Mouse (Mus musculus): ENCODE data around the gene Rtl8a.
"Not testable (repeated sequence)": the region's sequence is repeated elsewhere in the genome, so short reads cannot be mapped to it uniquely, and the experiment has no call there.

The Rtl8a gene

DNA sequence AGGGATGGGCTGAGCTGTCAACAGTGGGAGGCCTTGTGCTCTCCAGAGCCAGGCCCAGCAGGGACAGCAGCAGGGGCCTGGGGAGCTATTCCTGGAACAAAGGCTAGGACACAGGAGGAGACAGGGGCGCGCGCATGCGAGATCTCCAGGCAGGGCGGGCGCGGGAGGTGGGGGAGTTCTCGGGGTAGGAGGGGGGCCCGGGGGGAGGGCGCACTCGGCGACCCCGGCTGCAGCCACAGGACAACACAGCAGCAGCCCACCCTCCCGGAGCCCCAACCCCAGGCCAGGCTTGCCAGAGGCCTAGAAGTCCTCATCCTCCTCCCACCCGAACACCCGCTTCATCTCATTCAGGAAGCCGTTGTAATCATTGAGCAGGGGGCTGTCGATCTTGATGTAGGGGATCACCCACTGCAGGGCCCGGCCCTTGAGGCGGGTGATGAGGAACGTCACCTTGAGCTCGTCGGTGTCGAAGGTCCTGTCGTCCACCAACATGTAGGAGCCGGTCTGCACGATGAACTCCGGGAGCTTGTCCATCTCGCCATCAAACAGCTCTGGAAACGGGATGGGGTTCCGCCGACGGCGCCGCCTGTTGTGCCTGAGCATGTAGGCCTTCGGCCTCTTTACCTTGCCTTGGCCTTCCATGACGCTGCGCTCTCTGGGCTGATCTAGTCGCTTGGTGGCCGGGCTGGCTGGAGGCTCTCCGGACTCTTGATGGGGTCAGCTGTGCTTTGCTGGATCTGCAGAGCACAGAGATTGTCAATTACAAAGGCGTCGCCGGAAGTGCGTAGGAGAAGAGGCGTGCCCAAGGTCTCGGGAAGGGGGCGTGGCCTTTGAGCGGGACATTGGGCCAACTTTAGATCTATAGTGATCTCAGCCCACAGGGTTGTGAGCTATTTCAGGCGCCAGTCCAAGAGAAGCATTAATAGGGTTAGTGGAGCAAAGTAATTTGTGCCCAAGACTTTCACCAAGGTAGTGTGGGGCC is at the start of gene Rtl8a:
TSS of gene Rtl8a (minus strand) at position 703 of the 982 bp plus-strand sequence.
- peak; percentile 68 to 78 for DNase-seq

DNA sequence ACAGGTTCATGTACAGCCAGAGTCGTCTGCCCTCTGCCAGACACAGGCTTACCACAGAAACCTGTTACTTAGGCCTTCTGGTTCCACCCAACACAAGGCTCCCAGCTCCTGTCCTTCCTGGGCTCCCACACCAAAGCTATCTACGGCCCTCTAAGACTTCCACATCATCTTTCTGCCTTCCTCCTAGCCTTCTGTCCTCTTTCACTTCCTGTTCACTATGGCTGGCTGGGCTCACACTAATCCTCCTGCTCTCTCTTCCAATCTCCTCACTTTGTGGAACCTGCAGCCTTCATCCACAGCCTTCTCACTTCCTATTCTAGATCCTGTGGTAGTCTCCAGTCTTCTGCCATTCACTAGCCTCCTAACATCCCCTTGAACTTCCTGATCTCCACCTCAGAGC is 49.7 kb upstream of the Rtl8a start:
- no peak for DNase-seq

GRCm38 (mm10) chrX:53692065-53692464 is 48.6 kb upstream of the Rtl8a start:
- no peak for DNase-seq

DNA sequence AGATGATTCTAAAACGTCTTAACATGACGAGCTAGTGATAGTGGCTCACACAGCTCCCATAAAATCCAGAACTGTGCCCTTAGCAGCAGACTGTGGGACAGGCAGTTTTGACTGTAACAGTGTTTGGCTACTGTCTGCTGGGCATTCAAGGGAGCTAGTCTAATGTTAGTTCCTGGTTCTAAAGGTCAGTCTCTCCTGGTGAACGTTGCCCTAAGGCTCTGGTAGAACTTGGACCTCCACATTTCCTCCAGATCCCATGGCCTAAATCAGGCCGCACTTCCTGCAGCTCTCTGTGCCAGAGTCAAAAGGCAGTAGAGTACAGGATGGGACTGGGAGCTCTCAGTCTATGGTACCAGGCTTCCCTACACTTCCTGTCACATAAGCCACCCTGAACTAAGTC is 41.2 kb upstream of the Rtl8a start:
- DNase-seq = peak; percentile 39

DNA sequence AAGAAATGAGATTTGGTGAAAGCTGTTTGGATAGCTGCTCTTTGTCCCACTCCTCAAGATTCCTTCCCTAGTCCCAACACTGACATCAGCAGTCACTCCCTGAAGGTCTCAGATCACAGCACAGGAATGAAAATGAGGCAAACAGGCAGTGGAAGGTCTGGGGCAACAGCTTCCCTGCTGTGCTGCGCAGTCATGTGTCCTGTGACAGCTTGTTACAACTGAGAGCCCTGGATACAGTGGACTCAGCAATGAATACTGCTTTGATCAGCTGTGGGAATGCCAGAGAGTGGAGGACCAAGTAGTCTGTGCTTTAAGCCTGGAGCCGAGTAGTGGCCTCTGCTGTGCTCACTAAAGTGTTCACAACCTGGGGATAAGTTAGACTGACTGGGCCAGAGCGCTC is 39.2 kb upstream of the Rtl8a start:
- not testable (repeated sequence) for DNase-seq

- DNase-seq = peak; percentile 23 to 77
Measured at GRCm38 (mm10) chrX:53676943-53677342, 33.5 kb upstream of the Rtl8a start.

DNA sequence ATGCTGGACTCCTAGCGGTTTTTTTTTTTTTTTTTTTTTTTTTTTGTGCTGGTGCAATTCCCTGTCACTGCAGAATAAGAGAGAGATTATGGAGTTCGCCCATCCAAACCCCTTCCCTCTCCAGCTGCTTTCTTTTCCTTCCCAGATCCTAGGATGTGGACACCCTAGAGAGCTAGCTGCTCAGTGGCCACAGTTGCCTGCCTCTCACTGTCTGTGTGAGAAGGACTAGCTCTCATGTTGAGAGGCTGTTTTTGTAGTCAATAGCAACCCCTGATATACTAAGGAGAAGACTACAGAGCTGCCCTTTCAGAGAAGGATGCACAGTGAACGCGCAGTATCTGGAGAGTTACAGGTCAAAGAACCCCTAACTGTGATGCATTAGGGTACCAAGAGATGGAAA is 27.2 kb upstream of the Rtl8a start:
- not testable (repeated sequence) for DNase-seq

GRCm38 (mm10) chrX:53670294-53670693 is 26.8 kb upstream of the Rtl8a start, which contains the start of gene Rtl8b:
TSS of gene Rtl8b (minus strand) at chrX:53670408.
- DNase-seq = peak; percentile 73 to 79

DNA sequence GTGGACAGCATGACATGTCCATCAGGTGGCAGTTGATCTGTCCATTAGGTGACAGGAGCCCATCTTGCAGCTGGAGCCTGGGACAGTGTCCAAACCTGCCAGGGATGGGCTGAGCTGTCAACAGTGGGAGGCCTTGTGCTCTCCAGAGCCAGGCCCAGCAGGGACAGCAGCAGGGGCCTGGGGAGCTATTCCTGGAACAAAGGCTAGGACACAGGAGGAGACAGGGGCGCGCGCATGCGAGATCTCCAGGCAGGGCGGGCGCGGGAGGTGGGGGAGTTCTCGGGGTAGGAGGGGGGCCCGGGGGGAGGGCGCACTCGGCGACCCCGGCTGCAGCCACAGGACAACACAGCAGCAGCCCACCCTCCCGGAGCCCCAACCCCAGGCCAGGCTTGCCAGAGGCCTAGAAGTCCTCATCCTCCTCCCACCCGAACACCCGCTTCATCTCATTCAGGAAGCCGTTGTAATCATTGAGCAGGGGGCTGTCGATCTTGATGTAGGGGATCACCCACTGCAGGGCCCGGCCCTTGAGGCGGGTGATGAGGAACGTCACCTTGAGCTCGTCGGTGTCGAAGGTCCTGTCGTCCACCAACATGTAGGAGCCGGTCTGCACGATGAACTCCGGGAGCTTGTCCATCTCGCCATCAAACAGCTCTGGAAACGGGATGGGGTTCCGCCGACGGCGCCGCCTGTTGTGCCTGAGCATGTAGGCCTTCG is 26.2 kb upstream of the Rtl8a start:
- not testable (repeated sequence) for DNase-seq

- not testable (repeated sequence) for DNase-seq
Measured at GRCm38 (mm10) chrX:53652917-53653316, 9.4 kb upstream of the Rtl8a start.

- DNase-seq = no peak
Measured at GRCm38 (mm10) chrX:53645885-53646284, 2.4 kb upstream of the Rtl8a start.

DNA sequence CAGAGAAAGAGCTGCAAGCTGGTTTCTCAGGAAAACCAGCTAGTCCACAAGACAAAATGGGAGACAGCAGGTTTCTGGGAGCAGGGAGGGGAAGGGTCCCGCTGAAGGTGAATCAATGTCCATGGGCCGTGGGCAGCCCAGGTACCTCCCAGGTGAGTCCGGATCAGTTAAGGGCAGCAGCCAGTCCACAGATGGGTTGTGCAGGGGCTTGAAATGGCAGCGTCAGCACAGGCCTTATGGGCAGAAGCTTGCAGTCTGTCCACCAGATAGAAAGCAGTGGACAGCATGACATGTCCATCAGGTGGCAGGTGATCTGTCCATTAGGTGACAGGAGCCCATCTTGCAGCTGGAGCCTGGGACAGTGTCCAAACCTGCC is 890 bp downstream of the Rtl8a start:
- DNase-seq = not testable (repeated sequence)

- DNase-seq = not testable (repeated sequence)
Measured at GRCm38 (mm10) chrX:53638107-53638506, 5.4 kb downstream of the Rtl8a start.

DNA sequence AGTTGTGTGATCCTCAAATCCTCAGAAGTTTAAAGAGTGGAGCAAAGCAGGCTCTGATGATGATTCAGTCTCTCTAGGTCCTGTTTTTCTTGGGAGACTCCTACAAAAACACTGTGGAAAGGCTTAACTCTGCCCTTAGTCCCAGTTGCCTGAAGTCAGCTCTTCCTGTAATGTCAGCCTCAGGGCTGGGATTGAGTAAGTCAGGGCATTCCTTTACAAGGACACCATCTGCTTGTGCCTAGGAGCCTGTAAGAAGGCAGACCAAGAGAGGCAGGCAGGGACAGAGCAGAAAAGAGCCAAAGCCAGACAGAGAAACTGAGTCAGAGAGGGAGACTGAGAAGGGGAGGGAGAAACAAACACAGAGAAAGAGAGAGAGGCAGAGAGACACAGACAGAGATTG is 32.1 kb downstream of the Rtl8a start:
- not testable (repeated sequence) for DNase-seq

DNA sequence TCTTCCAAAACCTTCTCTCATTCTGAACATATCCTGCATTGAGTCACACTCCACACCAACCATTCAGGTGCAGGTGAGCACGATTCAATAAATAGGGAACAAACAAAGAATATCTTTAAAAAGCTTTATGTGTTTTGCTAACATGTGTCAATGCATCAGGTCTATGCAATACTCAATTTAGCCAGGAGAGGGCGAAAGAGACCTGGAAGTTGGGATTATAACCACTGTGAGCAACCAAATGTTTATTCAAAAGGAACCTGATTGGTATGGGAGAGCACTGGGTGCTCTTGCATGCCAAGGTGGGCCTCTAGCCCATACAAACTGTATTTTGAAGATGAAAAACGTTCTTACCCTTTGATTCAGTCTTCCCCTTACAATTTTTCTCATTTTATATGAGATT is 32.9 kb downstream of the Rtl8a start:
- DNase-seq = peak; percentile 44 to 62

- not testable (repeated sequence) for DNase-seq
Measured at GRCm38 (mm10) chrX:53608879-53609278, 34.6 kb downstream of the Rtl8a start, which contains the start of gene Gm14597. TSS of gene Gm14597 (minus strand) at chrX:53608979.

- DNase-seq = no peak
Measured at GRCm38 (mm10) chrX:53608122-53608813, 35.2 kb downstream of the Rtl8a start.

- peak; percentile 20 to 35 for DNase-seq
Measured at GRCm38 (mm10) chrX:53607242-53608121, 36.0 kb downstream of the Rtl8a start, which contains the start of gene Rtl8c. TSS of gene Rtl8c (plus strand) at chrX:53608032.

DNA sequence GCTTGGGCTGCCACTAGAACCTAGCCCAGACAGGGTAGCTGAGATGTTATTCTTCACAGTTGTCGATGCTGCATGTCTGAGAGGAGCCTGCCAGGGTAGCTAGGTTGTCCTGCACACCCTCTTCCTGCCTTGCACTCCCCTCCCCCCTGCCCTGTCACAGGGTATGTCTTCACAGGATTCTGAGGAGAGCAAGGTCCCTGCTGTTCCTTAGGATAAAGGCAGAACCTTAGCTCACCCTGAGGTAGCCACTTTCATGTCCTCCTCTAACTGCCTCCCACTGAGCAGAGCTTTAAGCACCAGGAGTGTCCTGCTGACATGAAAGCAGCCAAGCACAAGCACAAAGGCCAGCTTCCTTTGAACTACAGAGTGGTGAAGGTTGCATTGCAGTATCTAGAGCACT is 37.3 kb downstream of the Rtl8a start:
- not testable (repeated sequence) for DNase-seq

DNA sequence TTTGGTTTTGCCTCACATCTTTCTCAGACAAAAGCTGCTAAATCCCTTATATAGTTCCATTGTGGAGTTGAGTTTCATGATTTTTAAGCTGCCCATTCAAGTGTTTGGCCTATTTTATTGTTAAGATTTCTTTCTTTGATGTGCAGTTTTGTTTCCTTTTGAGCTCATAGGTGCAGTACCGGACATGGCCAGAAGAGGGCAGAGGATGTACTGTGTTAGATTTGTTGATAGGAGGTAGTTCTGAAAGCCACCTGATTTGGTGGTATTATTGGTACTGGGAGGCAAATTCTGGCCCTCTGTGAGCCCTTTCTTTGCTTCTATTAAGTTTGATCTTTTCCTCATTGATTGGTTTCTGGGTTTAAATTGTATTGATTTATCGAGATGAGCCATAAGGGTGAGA is 43.5 kb downstream of the Rtl8a start:
- DNase-seq = peak; percentile 15 to 58
